In the genomic region with DNA sequence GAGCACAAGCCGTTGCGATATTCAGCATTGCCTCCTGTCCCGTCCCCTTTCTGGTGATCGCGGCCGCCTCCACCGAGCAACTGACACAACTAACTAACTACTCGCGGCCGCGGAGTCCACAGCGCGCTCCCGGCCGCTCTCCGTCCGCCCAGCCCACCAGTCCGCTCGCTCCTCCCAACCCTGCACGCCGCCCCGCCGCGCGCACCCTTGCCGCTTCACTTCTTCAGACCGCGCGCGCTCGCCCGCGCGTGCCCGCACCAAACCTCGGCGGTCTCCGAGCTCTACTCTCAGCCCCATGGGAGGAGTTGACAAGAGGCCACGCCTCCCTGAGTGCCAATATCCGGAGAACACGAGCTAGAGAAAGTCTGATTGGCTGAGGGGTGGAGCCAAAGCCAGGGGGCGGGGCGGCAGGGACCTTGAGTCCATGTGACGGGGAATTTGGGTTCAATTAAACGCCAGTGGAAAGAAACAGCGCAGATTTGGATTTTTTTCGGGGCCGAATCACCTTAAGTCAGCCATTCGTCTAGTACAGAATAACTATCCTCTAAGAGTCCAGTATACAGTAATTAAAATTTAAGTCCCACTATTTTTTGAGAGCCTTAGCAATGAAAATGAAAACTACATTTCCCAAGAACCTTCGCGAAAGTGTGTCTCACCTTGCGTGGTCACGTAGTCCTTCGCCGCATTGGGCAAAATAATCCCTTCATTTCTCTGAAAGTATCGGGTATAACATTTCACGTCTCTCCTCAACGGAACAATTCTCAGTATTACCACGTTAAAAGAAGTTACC, we compare ENCODE assay signal across 8 mouse cellular contexts. TPM values are rescaled to one million over a fixed set of nuclear protein-coding genes. Genes with fewer than 3 reads are reported as not detected.
DNase-seq lines count a peak whose midpoint lies in the region; ATAC-seq lines count a peak whose summit lies in the region.

A gene (minus strand): TSS at position 120 of the 790 bp plus-strand sequence.
A gene (plus strand): TSS at position 662 of the 790 bp plus-strand sequence.

- no peaks in the 10 kb centered on the region for H3K36me3 ChIP-seq in forebrain, embryonic 14.5 days (ENCODE audit: control insufficient read depth, insufficient read depth, low read length)
- no peaks in the 10 kb centered on the region for H3K36me3 ChIP-seq in neural tube, embryonic 15.5 days

- peak; percentile 97 for ATAC-seq in forebrain, embryonic 14.5 days
- peak; percentile 96 for ATAC-seq in neural tube, embryonic 15.5 days (ENCODE audit: low FRiP score)

- peak within 1 kb of the TSS; percentile 71 for H3K9ac ChIP-seq in forebrain, embryonic 14.5 days (ENCODE audit: low read length)
- H3K9ac ChIP-seq in neural tube, embryonic 15.5 days (replicated peaks), result peak within 1 kb of the TSS; percentile 78

- intact Hi-C loops in heart, postnatal 14 days (cut with DNase I), result loop anchor here (1.0 to 5.0 kb wide), 4 partner anchors 88 to 203 kb away; no protein-coding TSS in a partner anchor

- H3K4me2 ChIP-seq in forebrain, embryonic 14.5 days (ENCODE audit: low read length), result peak within 1 kb of the TSS; percentile 59
- H3K4me2 ChIP-seq in neural tube, embryonic 15.5 days, result peak within 1 kb of the TSS; percentile 78

- peaks cover 19% of the 10 kb centered on the region for H3K4me1 ChIP-seq in forebrain, embryonic 14.5 days (ENCODE audit: control insufficient read depth, insufficient read depth, low read length)
- H3K4me1 ChIP-seq in neural tube, embryonic 15.5 days, result peaks cover 58% of the 10 kb centered on the region

- DNase-seq in ES-CJ7 (ENCODE audit: low read depth, low spot score), result peak; percentile 100
- peak; percentile 100 for DNase-seq in cerebellum, adult 11 months
- peak; percentile 100 for DNase-seq in forebrain, embryonic 14.5 days (ENCODE audit: low spot score)
- DNase-seq in heart, postnatal 14 days, result peak; percentile 100
- peak; percentile 100 for DNase-seq in layer of hippocampus, adult 11-12 months (ENCODE audit: low spot score)
- peak; percentile 100 for DNase-seq in lung, adult 18-20 months
- peak; percentile 100 for DNase-seq in testis, postnatal 14 days (ENCODE audit: low spot score)

- H3K27me3 ChIP-seq in forebrain, embryonic 14.5 days (replicated peaks; ENCODE audit: control insufficient read depth, insufficient read depth, low read length), result no peaks in the 10 kb centered on the region
- no peaks in the 10 kb centered on the region for H3K27me3 ChIP-seq in neural tube, embryonic 15.5 days (replicated peaks)

- H3K9me3 ChIP-seq in forebrain, embryonic 14.5 days (replicated peaks; ENCODE audit: control insufficient read depth, low read length), result no peaks in the 10 kb centered on the region
- no peaks in the 10 kb centered on the region for H3K9me3 ChIP-seq in neural tube, embryonic 15.5 days (replicated peaks)

- WGBS in forebrain, embryonic 14.5 days, result under 1% methylated on average over 59 of the region's 59 CpGs
- WGBS in neural tube, embryonic 15.5 days, result under 1% methylated on average over 59 of the region's 59 CpGs

- peak within 1 kb of the TSS; percentile 85 for H3K27ac ChIP-seq in forebrain, embryonic 14.5 days (ENCODE audit: low read depth, low read length)
- H3K27ac ChIP-seq in neural tube, embryonic 15.5 days (replicated peaks), result peak within 1 kb of the TSS; percentile 98

- peak within 1 kb of the TSS; percentile 73 for H3K4me3 ChIP-seq in forebrain, embryonic 14.5 days (ENCODE audit: low read depth, low read length)
- peak within 1 kb of the TSS; percentile 78 for H3K4me3 ChIP-seq in neural tube, embryonic 15.5 days (replicated peaks)

RNA-seq across cellular contexts. Expression of the first gene that starts in this region (rescaled TPM):
- 2.5 and 4.1 TPM in 2 replicates for polyA plus RNA-seq in forebrain, embryonic 14.5 days (2014; fragmentation: Nextera tagmentation; extraction: Ambion mirVana)
- total RNA-seq in heart, postnatal 14 days (2021), result 10 to 100 TPM; 41.7 to 44.5 TPM
- 6.5 and 8.1 TPM in 2 replicates for polyA plus RNA-seq in neural tube, embryonic 15.5 days (2015; fragmentation: Nextera tagmentation; extraction: Ambion mirVana)

RNA-seq across cellular contexts. Expression of the second gene that starts in this region (rescaled TPM):
- polyA plus RNA-seq in forebrain, embryonic 14.5 days (2014; fragmentation: Nextera tagmentation; extraction: Ambion mirVana), result 65.7 and 77.8 TPM in 2 replicates
- 10 to 100 TPM; 27.5 to 28.8 TPM for total RNA-seq in heart, postnatal 14 days (2021)
- 69.4 and 72.6 TPM in 2 replicates for polyA plus RNA-seq in neural tube, embryonic 15.5 days (2015; fragmentation: Nextera tagmentation; extraction: Ambion mirVana)

Comparison
In these comparisons a context has a peak if more than half of its experiments do, and no peak if none do; other contexts are left out.
1. Peak in every context shown above with its lines: DNase-seq, ATAC-seq, H3K4me3 ChIP-seq and H3K27ac ChIP-seq.